Mouse (Mus musculus) kidney, postnatal 25 days (tissue): ENCODE results near the gene Rnf121.
"Not testable (repeated sequence)": the region's sequence is repeated elsewhere in the genome, so short reads cannot be mapped to it uniquely, and the experiment has no call there.

ENCODE experiments used
- DNase-seq, 2 experiments: peaks; one replicate each; pipeline ENCODE4 v3.0.0; 2021; ENCODE audit warnings: mixed read lengths in 2 of 2

The Rnf121 gene

DNA sequence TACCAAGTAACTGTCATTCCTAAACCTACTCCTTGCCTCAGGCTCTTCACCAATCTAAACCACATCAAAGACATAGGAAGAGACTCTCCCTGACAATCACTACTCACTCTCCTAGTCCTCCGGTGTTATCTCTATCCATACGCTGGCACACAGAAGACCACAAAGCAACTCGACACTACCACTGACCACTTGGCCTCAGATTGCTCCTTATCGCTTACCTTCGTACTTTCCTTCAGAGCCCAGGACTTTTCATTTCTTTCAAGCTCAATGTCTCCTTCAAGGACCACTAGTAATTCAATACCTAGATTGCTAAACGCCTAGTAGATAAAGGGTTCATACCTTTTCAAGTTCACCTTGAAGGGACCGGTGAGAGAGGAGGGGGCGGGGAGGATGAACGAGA, 1.4 kb downstream of the Rnf121 start:
- DNase-seq, result no peak

DNA sequence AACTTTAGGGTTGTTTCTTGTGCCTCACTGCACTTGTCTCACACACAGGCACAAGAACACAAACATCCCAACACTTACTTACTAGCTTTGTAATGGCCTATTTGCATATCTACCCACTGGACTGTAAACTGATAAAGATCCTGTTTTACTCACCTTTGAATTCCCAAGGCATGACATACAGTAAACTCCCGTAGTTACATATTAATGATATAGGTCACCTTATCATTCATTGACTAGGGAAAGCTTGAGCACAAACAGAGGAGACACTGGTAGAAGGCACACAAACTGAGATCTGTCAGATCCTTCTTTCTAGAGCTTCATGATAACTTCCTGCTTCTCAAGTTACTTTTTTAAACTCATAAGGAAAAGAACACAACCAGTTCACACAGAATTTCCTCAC, 3.1 kb downstream of the Rnf121 start:
- DNase-seq, result no peak

DNA sequence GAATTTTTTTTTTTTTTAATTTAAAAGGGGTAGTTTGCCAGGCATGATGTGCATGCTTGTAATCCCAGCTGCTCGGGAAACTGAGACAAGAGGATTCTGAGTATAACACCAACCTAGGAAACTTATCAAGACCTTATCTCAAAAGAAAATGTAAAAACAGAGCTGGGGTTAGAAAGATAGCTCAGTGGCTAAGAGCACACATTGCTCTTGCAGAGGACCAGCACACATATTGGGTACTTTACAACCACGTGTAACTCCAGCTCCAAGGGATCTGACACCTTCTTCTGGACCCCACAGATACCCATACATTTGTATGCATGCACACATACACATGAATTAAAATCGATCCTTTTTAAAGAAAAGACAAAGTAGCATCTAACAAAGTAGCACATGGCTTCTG, 3.9 kb downstream of the Rnf121 start:
- no peak for DNase-seq

GRCm38 (mm10) chr7:102048524-102048923, 16.7 kb downstream of the Rnf121 start:
- DNase-seq, result not testable (repeated sequence)

GRCm38 (mm10) chr7:102042314-102042713, 23.0 kb downstream of the Rnf121 start:
- peak in 1 of 2 experiments; percentile 42 for DNase-seq

DNA sequence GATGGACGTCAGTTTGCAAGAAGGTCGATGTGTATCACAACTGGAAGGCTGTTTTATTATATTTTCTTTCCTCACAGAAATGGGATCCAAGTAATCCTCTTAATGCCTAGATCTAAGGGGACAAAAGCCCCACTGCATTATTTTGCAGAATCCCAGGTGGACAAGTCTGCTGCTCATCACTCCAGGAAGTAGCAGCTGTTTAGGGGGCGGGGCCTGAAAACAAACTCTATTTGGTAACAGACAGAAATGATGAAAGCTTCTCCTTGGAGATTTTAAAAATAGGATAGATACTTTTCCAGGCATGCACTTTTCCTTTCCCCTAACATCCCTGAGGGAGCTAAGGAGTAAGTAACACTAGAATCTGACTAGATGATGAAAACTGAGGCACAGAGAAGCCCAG, 28.0 kb downstream of the Rnf121 start:
- no peak for DNase-seq

- no peak for DNase-seq
These were observed 29.7 kb downstream of the Rnf121 start for GRCm38 (mm10) chr7:102035534-102035933.

- peak in 1 of 2 experiments; percentile 27 for DNase-seq
These were observed 30.4 kb downstream of the Rnf121 start for GRCm38 (mm10) chr7:102034904-102035303.

GRCm38 (mm10) chr7:102025187-102026119, 39.8 kb downstream of the Rnf121 start:
- DNase-seq, result no peak

GRCm38 (mm10) chr7:102023821-102024220, 41.4 kb downstream of the Rnf121 start:
- no peak for DNase-seq

- DNase-seq, result not testable (repeated sequence)
These were observed 44.3 kb downstream of the Rnf121 start for GRCm38 (mm10) chr7:102020934-102021333.

GRCm38 (mm10) chr7:102019362-102019761, 45.9 kb downstream of the Rnf121 start:
- no peak for DNase-seq

GRCm38 (mm10) chr7:102018590-102018989, 46.7 kb downstream of the Rnf121 start, which contains the start of gene Il18bp:
Gene Il18bp (minus strand): TSS chr7:102018690.
- DNase-seq, result no peak

DNA sequence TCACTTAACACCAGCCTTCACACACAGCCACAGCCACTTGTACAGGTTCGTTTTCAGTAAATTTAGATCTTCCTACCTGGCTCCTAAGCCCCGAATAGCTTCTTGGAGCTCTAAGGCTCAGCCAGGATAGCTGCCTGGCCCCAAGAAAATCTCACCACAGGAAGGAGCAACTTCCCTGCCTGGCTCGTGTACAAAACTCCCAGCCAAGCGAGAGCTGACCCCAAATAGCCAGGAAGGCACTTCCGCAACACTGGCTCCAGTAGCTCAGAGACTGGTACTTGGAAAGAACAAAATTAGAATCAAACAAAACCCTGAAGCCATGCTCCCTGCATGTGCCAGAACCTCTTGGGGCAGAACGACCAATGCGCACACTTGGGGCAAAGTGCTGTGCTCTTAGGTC, 47.2 kb downstream of the Rnf121 start:
- DNase-seq, result peak; percentile 54 to 69

DNA sequence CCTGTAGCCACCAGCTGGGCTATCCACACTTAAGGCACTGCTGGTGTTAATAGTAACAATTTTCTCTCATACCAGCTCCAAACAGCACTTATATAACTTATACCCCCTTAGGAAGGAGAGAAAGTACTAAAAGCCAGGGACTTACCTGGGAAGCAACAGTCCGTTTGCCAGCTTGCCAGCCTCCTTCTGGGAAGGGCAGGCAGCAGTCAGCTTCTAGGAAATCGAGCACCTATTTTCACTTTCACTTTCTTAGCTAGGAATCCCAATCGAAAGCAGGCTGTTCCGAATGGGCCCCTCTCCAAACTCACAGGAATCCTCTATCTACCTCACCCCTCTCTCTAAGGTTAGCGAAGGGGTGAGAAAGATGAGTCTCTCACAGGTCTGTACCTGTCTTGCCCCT, 47.8 kb downstream of the Rnf121 start:
- peak; percentile 31 to 65 for DNase-seq

DNA sequence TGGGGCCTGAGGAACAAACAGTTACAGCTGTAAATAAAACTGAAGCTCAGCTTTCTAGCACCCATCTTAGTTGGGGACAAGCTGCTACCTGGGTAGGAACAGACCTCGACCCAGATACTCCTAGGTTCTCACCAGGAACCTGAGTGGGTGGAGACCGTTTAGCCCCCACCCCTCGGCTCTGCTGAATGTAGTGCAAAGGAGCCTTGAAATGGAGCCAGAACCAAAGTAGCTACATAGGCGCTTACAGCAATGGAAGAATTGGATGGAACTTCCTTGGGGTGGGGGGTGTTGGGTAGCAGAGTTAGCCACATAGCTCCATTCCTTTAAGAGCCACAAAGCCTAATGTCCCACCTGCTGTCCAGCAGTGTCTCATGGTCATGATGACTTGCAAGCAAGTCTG, 48.3 kb downstream of the Rnf121 start:
- no peak for DNase-seq

DNA sequence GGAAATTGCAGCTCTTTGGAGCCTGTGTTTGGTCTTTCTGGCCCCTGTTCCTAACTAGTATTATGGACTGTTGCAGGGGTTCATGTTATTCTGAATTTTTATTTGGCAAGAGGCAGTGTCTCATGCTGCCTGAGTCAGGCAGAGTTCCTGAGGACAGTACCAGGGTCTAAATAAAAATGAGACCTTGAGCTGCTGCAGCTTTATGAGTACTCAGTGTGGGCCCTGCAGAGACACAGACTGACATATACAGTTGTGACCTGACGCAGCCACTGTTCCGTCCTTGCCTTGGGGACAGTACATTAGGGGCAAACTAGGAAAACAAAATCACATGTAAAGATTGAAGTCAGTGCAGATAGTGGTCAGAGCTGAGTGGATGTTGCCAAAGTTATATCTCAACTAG, 50.3 kb downstream of the Rnf121 start:
- DNase-seq, result no peak

DNA sequence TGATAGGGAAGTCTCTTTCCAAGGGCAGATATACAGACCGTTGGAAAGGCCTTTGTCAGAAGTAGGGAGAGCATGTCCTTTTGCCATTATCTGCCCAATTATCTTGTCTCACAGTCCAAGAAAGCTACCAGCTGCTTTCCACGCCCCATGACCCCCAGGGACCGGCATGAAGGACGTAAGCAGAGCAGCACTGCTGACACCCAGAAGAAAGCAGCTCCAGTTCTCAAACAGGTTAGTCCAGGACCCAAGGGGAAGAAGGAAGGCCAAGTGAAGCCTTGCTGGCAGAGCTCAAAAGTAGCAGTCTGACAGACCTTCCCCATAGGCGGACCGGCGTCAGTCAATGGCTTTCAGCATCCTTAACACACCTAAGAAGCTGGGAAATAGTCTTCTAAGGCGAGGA, 51.9 kb downstream of the Rnf121 start:
- DNase-seq, result no peak

DNA sequence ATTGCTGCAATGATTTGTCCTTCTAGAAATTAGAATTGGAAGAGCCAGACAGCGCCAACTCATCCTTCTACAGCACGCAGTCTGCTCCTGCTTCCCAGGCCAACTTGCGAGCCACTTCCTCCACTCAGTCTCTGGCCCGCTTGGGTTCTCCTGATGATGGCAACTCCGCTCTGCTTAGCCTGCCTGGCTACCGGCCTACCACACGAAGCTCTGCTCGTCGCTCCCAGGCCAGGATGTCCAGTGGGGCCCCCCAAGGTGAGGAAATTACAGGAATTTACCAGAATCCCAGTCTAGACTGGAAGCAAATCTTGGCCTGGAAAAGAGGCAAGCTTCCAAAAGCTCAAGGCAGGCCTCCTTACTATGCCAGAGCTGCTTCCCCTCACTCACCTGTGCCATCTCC, 53.4 kb downstream of the Rnf121 start:
- DNase-seq, result no peak

DNA sequence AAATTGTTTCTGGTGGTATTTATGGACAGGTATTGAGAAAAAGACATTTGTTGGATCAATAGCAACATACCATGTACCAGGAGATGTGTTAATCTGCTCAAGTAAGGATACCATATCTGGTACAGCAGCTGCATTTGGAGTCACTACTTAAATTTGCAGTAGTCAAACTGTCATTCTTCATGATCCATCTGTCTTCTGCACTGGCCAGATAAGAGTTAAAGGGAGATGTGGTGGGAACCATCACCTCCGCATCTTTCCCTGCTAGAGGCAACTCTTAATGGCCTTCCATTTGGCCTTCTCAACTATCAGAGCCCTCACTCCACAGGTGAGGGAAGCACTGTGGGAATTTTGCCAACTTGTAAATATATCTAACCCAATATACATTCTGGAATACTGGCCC, 58.7 kb downstream of the Rnf121 start:
- DNase-seq, result no peak

GRCm38 (mm10) chr7:102000921-102001630, 64.2 kb downstream of the Rnf121 start:
- peak in 1 of 2 experiments; percentile 45 for DNase-seq

DNA sequence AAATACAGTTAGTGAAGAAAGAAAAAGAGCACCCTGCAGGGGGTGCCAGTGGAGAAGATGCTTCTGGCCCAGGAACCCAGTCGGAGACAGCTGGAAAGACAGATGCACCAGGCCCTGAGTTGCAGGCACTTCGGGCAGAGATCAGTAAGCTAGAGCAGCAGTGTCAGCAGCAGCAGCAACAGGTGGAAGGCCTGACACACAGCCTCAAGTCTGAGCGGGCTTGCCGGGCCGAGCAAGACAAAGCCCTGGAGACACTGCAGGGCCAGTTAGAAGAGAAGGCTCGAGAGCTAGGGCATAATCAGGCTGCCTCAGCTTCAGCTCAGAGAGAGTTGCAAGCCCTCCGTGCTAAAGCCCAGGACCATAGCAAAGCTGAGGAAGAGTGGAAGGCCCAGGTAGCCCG, 65.0 kb downstream of the Rnf121 start:
- no peak for DNase-seq

DNA sequence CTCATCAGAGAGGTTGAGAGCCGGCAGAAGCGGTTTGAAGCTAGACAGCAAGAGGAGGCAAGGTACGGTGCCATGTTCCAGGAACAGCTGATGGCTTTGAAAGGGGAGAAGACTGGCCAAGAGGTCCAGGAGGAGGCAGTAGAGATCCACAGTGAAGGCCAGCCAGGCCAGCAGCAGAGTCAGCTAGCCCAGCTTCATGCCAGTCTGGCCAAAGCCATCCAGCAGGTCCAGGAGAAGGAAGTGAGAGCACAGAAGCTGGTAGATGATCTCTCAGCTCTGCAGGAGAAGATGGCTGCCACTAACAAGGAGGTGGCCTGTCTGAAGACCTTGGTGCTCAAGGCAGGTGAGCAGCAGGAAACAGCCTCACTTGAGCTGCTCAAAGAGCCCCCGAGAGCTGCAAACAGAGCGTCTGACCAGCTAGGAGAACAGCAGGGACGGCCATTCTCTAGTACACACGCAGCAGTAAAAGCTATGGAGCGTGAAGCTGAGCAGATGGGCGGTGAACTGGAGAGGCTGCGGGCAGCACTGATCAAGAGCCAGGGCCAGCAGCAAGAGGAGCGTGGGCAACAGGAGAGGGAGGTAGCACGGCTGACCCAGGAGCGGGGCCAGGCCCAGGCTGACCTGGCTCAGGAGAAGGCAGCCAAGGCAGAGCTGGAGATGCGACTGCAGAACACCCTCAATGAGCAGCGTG, 65.7 kb downstream of the Rnf121 start:
- peak; percentile 27 to 66 for DNase-seq
